Mouse (Mus musculus) lung, embryonic 15.5 days (tissue): Measurements from ENCODE around the gene Msx2. TPM values are rescaled to one million over a fixed set of nuclear protein-coding genes. Genes with fewer than 3 reads are reported as not detected.
A peak's percentile ranks its signal among the peaks of the same experiment; 100 is the strongest.

Source experiments
- ATAC-seq: fragments of 200-750 bp; cut with Nextera tagmentation; 2 replicates; pipeline ENCODE4 v1.8.0; 2017; ENCODE audit warnings: moderate number of reproducible peaks, borderline replicate concordance; ENCODE audit not compliant: low FRiP score, low TSS enrichment; ENCODE audit errors: extremely low read depth
- H3K27ac ChIP-seq: fragments of 300-500 bp; sonication (generic); 2 replicates; pipeline ENCODE4 v1.5.1; 2015; ENCODE audit warnings: moderate library complexity, mild to moderate bottlenecking, inconsistent platforms
- H3K27me3 ChIP-seq: fragments of 300-500 bp; sonication (generic); 2 replicates; pipeline ENCODE4 v1.6.1; 2015; ENCODE audit warnings: inconsistent platforms
- H3K36me3 ChIP-seq: fragments of 300-500 bp; sonication (generic); 2 replicates; pipeline ENCODE4 v1.6.1; 2015; ENCODE audit warnings: inconsistent platforms
- H3K4me1 ChIP-seq: fragments of 300-500 bp; sonication (generic); 2 replicates; pipeline ENCODE4 v1.6.1; 2015; ENCODE audit warnings: inconsistent platforms
- H3K4me2 ChIP-seq: fragments of 300-500 bp; sonication (generic); 2 replicates; pipeline ENCODE4 v1.6.1; 2015; ENCODE audit warnings: inconsistent platforms, mild to moderate bottlenecking, moderate library complexity
- H3K4me3 ChIP-seq: fragments of 300-500 bp; sonication (generic); 2 replicates; pipeline ENCODE4 v1.5.1; 2015; ENCODE audit warnings: mild to moderate bottlenecking, inconsistent platforms
- H3K9ac ChIP-seq: fragments of 300-500 bp; sonication (generic); 2 replicates; pipeline ENCODE4 v1.6.1; 2015; ENCODE audit warnings: inconsistent platforms
- H3K9me3 ChIP-seq: fragments of 300-500 bp; sonication (generic); 2 replicates; pipeline ENCODE4 v1.6.1; 2016; ENCODE audit warnings: inconsistent platforms
- WGBS: fragments of 180-500 bp; shearing (Covaris S2); methylation state at CpG from one replicate; pipeline ENCODE4 v1.1.7; 2015; 5-methylcytosine and 5-hydroxymethylcytosine counted together
- polyA plus RNA-seq: library from polyadenylated mRNA; unstranded; fragments of >200 nt; fragmentation: Nextera tagmentation; extraction: Ambion mirVana; gene quantifications from 2 replicates; pipeline ENCODE4 v1.2.1, GENCODE M21; 2015

The Msx2 gene
- polyA plus RNA-seq, 1 experiment from 2014 or later: 0.70 TPM

- H3K9me3 ChIP-seq: no peaks in the 10 kb centered on the region
- no peak overlapping the region for H3K27ac ChIP-seq
- H3K36me3 ChIP-seq: no peaks in the 10 kb centered on the region
- H3K4me1 ChIP-seq: peaks cover 25% of the 10 kb centered on the region
- H3K4me3 ChIP-seq: no peak overlapping the region
- H3K9ac ChIP-seq: no peak overlapping the region
- WGBS: 18% methylated on average over 6 of the region's 6 CpGs
- ATAC-seq: no peak
- H3K4me2 ChIP-seq: no peak overlapping the region
- H3K27me3 ChIP-seq: peaks cover 87% of the 10 kb centered on the region
These were observed 1.6 kb upstream of the Msx2 start for GRCm38 (mm10) chr13:53474491-53474890.

- no peaks in the 10 kb centered on the region for H3K36me3 ChIP-seq
- H3K27me3 ChIP-seq: peaks cover 89% of the 10 kb centered on the region
- no peak overlapping the region for H3K4me2 ChIP-seq
- H3K9ac ChIP-seq: no peak overlapping the region
- peaks cover 25% of the 10 kb centered on the region for H3K4me1 ChIP-seq
- no peak overlapping the region for H3K27ac ChIP-seq
- WGBS: 13% methylated on average over 5 of the region's 5 CpGs
- H3K9me3 ChIP-seq: no peaks in the 10 kb centered on the region
- H3K4me3 ChIP-seq: no peak overlapping the region
- ATAC-seq: no peak
These were observed 1.1 kb upstream of the Msx2 start for GRCm38 (mm10) chr13:53473991-53474390.

- 23% methylated on average over 4 of the region's 4 CpGs for WGBS
- H3K9ac ChIP-seq: no peak overlapping the region
- no peak for ATAC-seq
- peaks cover 25% of the 10 kb centered on the region for H3K4me1 ChIP-seq
- H3K9me3 ChIP-seq: no peaks in the 10 kb centered on the region
- H3K4me3 ChIP-seq: no peak overlapping the region
- no peak overlapping the region for H3K27ac ChIP-seq
- peaks cover 96% of the 10 kb centered on the region for H3K27me3 ChIP-seq
- H3K36me3 ChIP-seq: no peaks in the 10 kb centered on the region
- no peak overlapping the region for H3K4me2 ChIP-seq
These were observed 417 bp upstream of the Msx2 start for GRCm38 (mm10) chr13:53473291-53473690.

GRCm38 (mm10) chr13:53471926-53472613 lies 804 bp downstream of the Msx2 start:
- Histone ChIP-seq H3K9ac (peak overlapping the region; percentile 46), H3K36me3 (no peaks in the 10 kb centered on the region), H3K4me1 (peaks cover 25% of the 10 kb centered on the region), H3K9me3 (no peaks in the 10 kb centered on the region), H3K27me3 (peaks cover 99% of the 10 kb centered on the region), H3K4me3 (peak overlapping the region; percentile 53), H3K27ac (no peak overlapping the region), H3K4me2 (peak overlapping the region; percentile 98)
- WGBS: 1% methylated on average over 50 of the region's 50 CpGs
- ATAC-seq: no peak; the same call in 1 of the 2 replicates

GRCm38 (mm10) chr13:53471411-53471810 lies 1.5 kb downstream of the Msx2 start:
- Histone ChIP-seq H3K27ac (no peak overlapping the region), H3K9me3 (no peaks in the 10 kb centered on the region), H3K4me2 (no peak overlapping the region), H3K27me3 (peaks cover 99% of the 10 kb centered on the region), H3K4me1 (peaks cover 25% of the 10 kb centered on the region), H3K36me3 (no peaks in the 10 kb centered on the region), H3K4me3 (peak overlapping the region; percentile 53; the same call in 1 of the 2 replicates), H3K9ac (no peak overlapping the region)
- 18% methylated on average over 6 of the region's 6 CpGs for WGBS
- ATAC-seq: no peak

- Histone ChIP-seq H3K4me2 (no peak overlapping the region), H3K4me3 (no peak overlapping the region)
These were observed 2.3 kb downstream of the Msx2 start for GRCm38 (mm10) chr13:53470437-53471151.

GRCm38 (mm10) chr13:53469756-53470155 lies 3.1 kb downstream of the Msx2 start:
- H3K4me3 ChIP-seq: no peak overlapping the region
- H3K4me2 ChIP-seq: no peak overlapping the region
- H3K36me3 ChIP-seq: no peaks in the 10 kb centered on the region
- H3K9ac ChIP-seq: no peak overlapping the region
- no peak overlapping the region for H3K27ac ChIP-seq
- H3K27me3 ChIP-seq: peaks cover 99% of the 10 kb centered on the region
- H3K4me1 ChIP-seq: peaks cover 17% of the 10 kb centered on the region
- no peak for ATAC-seq
- no peaks in the 10 kb centered on the region for H3K9me3 ChIP-seq
- 54% methylated on average over 5 of the region's 5 CpGs for WGBS

More at GRCm38 (mm10) chr13:53470437-53471151, 2.3 kb downstream of the Msx2 start:
- WGBS: 24% methylated on average over 9 of the region's 9 CpGs
- H3K9ac ChIP-seq: no peak overlapping the region
- ATAC-seq: no peak
- H3K27me3 ChIP-seq: peaks cover 99% of the 10 kb centered on the region
- H3K36me3 ChIP-seq: no peaks in the 10 kb centered on the region
- H3K9me3 ChIP-seq: no peaks in the 10 kb centered on the region
- no peak overlapping the region for H3K27ac ChIP-seq
- H3K4me1 ChIP-seq: peaks cover 19% of the 10 kb centered on the region

- H3K4me3 ChIP-seq: no peak overlapping the region
- peaks cover 17% of the 10 kb centered on the region for H3K4me1 ChIP-seq
- H3K9ac ChIP-seq: no peak overlapping the region
- no peaks in the 10 kb centered on the region for H3K36me3 ChIP-seq
- H3K27ac ChIP-seq: no peak overlapping the region
- 54% methylated on average over 14 of the region's 14 CpGs for WGBS
- peaks cover 99% of the 10 kb centered on the region for H3K27me3 ChIP-seq
- H3K9me3 ChIP-seq: no peaks in the 10 kb centered on the region
- no peak for ATAC-seq
- H3K4me2 ChIP-seq: no peak overlapping the region
These were observed 4.7 kb downstream of the Msx2 start for GRCm38 (mm10) chr13:53468171-53468570.

GRCm38 (mm10) chr13:53466189-53466866 lies 6.5 kb downstream of the Msx2 start:
- Histone ChIP-seq H3K4me3 (no peak overlapping the region), H3K4me1 (peaks cover 16% of the 10 kb centered on the region), H3K9me3 (no peaks in the 10 kb centered on the region), H3K9ac (no peak overlapping the region), H3K36me3 (no peaks in the 10 kb centered on the region), H3K27ac (no peak overlapping the region), H3K4me2 (no peak overlapping the region), H3K27me3 (peaks cover 99% of the 10 kb centered on the region)
- ATAC-seq: no peak
- WGBS: 17% methylated on average over 18 of the region's 18 CpGs

- Histone ChIP-seq H3K36me3 (no peaks in the 10 kb centered on the region), H3K4me2 (peak overlapping the region; percentile 16; the same call in 1 of the 2 replicates), H3K27me3 (peaks cover 99% of the 10 kb centered on the region), H3K4me1 (peaks cover 16% of the 10 kb centered on the region), H3K9me3 (no peaks in the 10 kb centered on the region), H3K4me3 (no peak overlapping the region), H3K9ac (no peak overlapping the region), H3K27ac (no peak overlapping the region)
- 7% methylated on average over 26 of the region's 26 CpGs for WGBS
- no peak for ATAC-seq
These were observed 7.6 kb downstream of the Msx2 start for GRCm38 (mm10) chr13:53465191-53465820.

GRCm38 (mm10) chr13:53464441-53465001 lies 8.4 kb downstream of the Msx2 start:
- H3K9ac ChIP-seq: no peak overlapping the region
- ATAC-seq: no peak
- H3K4me2 ChIP-seq: no peak overlapping the region
- H3K4me1 ChIP-seq: peaks cover 16% of the 10 kb centered on the region
- H3K4me3 ChIP-seq: no peak overlapping the region
- H3K27ac ChIP-seq: no peak overlapping the region
- H3K9me3 ChIP-seq: no peaks in the 10 kb centered on the region
- no peaks in the 10 kb centered on the region for H3K36me3 ChIP-seq
- 4% methylated on average over 16 of the region's 21 CpGs for WGBS
- peaks cover 97% of the 10 kb centered on the region for H3K27me3 ChIP-seq
